Mouse (Mus musculus) urinary bladder, postnatal 4 days (tissue): ENCODE measurements around the gene Rnf212.

ENCODE experiments used
- DNase-seq, 2 experiments: peaks; one replicate each; pipeline ENCODE4 v3.0.0; 2021 to 2022; ENCODE audit warnings: low spot score in 2 of 2

The Rnf212 gene

GRCm38 (mm10) chr5:108713096-108713495 is 61.7 kb downstream of the Rnf212 start:
- DNase-seq, result no peak

- DNase-seq, result no peak
Measured at GRCm38 (mm10) chr5:108711968-108712367, 62.8 kb downstream of the Rnf212 start.

GRCm38 (mm10) chr5:108708981-108709731 is 65.6 kb downstream of the Rnf212 start:
- DNase-seq, result no peak

GRCm38 (mm10) chr5:108708419-108708818 is 66.4 kb downstream of the Rnf212 start:
- no peak for DNase-seq

GRCm38 (mm10) chr5:108707758-108708157 is 67.0 kb downstream of the Rnf212 start:
- no peak for DNase-seq

- no peak for DNase-seq
Measured at GRCm38 (mm10) chr5:108703754-108704626, 70.8 kb downstream of the Rnf212 start.

GRCm38 (mm10) chr5:108701341-108702021 is 73.3 kb downstream of the Rnf212 start:
- DNase-seq, result no peak

- DNase-seq, result no peak
Measured at GRCm38 (mm10) chr5:108700346-108700745, 74.4 kb downstream of the Rnf212 start.

GRCm38 (mm10) chr5:108697341-108697753 is 77.4 kb downstream of the Rnf212 start:
- DNase-seq, result no peak

GRCm38 (mm10) chr5:108696542-108696941 is 78.2 kb downstream of the Rnf212 start:
- DNase-seq, result no peak

GRCm38 (mm10) chr5:108695861-108696260 is 78.9 kb downstream of the Rnf212 start:
- DNase-seq, result no peak

GRCm38 (mm10) chr5:108694352-108695261 is 80.2 kb downstream of the Rnf212 start:
- DNase-seq, result peak in 1 of 2 experiments; percentile 27

GRCm38 (mm10) chr5:108693872-108694288 is 80.9 kb downstream of the Rnf212 start:
- DNase-seq, result peak; percentile 83 to 92

- peak in 1 of 2 experiments; percentile 46 for DNase-seq
Measured at GRCm38 (mm10) chr5:108692271-108692670, 82.5 kb downstream of the Rnf212 start, which contains the start of gene Fgfrl1. Gene Fgfrl1 (plus strand): TSS chr5:108692382.

- DNase-seq, result no peak
Measured at GRCm38 (mm10) chr5:108691152-108691551, 83.6 kb downstream of the Rnf212 start.

GRCm38 (mm10) chr5:108689091-108689490 is 85.7 kb downstream of the Rnf212 start:
- no peak for DNase-seq

- no peak for DNase-seq
Measured at GRCm38 (mm10) chr5:108680871-108681270, 93.9 kb downstream of the Rnf212 start.

- DNase-seq, result no peak
Measured at GRCm38 (mm10) chr5:108679909-108680308, 94.9 kb downstream of the Rnf212 start.
